Mouse (Mus musculus): Measurements from ENCODE around the gene Tns1.

- TF ChIP-seq CTCF (conservative IDR thresholded peaks at IDR 0.05; ENCODE audit: insufficient read depth, insufficient read length, low read depth, low read length): no peak
- TF ChIP-seq POLR2A (IDR thresholded peaks at IDR 0.05; ENCODE audit: low read depth, low read length): no peak
Measured at GRCm38 (mm10) chr1:74017399-74018172, 106.7 kb downstream of the Tns1 start.
